Mouse (Mus musculus) heart, postnatal 0 days (tissue): ENCODE data around the gene Dyrk1b. TPM values are rescaled to one million over a fixed set of nuclear protein-coding genes. Genes with fewer than 3 reads are reported as not detected.

Experiments
- ATAC-seq: fragments of 200-750 bp; cut with Nextera tagmentation; 2 replicates; pipeline ENCODE4 v1.8.0; 2017; ENCODE audit warnings: low read depth, moderate number of reproducible peaks, moderate library complexity; ENCODE audit not compliant: insufficient read depth
- DNase-seq: peaks from one replicate; pipeline ENCODE4 v3.0.0-alpha.2; 2016; ENCODE audit warnings: low spot score
- H3K27ac ChIP-seq: fragments of 300-500 bp; sonication (generic); 2 replicates; pipeline ENCODE4 v1.5.1; 2014; ENCODE audit warnings: low read depth, mild to moderate bottlenecking
- H3K27me3 ChIP-seq: fragments of 300-500 bp; sonication (generic); 2 replicates; pipeline ENCODE4 v1.6.1; 2014; ENCODE audit warnings: low read length, mixed read lengths; ENCODE audit not compliant: control insufficient read depth, insufficient read depth
- H3K36me3 ChIP-seq: fragments of 300-500 bp; sonication (generic); replicated peaks from 2 replicates; pipeline ENCODE4 v1.6.1; 2014; ENCODE audit warnings: low read length, mixed read lengths; ENCODE audit not compliant: control insufficient read depth, insufficient read depth
- H3K4me1 ChIP-seq: fragments of 300-500 bp; sonication (generic); 2 replicates; pipeline ENCODE4 v1.6.1; 2014; ENCODE audit warnings: antibody characterized with exemption; ENCODE audit not compliant: control insufficient read depth, insufficient read depth
- H3K4me2 ChIP-seq: fragments of 300-500 bp; sonication (generic); 2 replicates; pipeline ENCODE4 v1.6.1; 2014; ENCODE audit warnings: low read depth, mild to moderate bottlenecking, low read length, moderate library complexity
- H3K4me3 ChIP-seq: fragments of 300-500 bp; sonication (generic); 2 replicates; pipeline ENCODE4 v1.5.1; 2014; ENCODE audit warnings: low read depth, low read length
- H3K9ac ChIP-seq: fragments of 300-500 bp; sonication (generic); replicated peaks from 2 replicates; pipeline ENCODE4 v1.6.1; 2014; ENCODE audit warnings: low read depth, low read length, mixed read lengths
- H3K9me3 ChIP-seq: fragments of 300-500 bp; sonication (generic); replicated peaks from 2 replicates; pipeline ENCODE4 v1.6.1; 2016; ENCODE audit warnings: low read length; ENCODE audit not compliant: control insufficient read depth
- CTCF ChIP-seq: IDR thresholded peaks from 2 replicates; pipeline ENCODE4 v1.5.1; 2016; ENCODE audit warnings: antibody characterized with exemption, control low read depth, low read depth
- EP300 ChIP-seq: IDR thresholded peaks from 2 replicates; pipeline ENCODE4 v1.6.1; 2016; ENCODE audit warnings: antibody characterized with exemption, low read depth
- WGBS: fragments of 180-500 bp; shearing (Covaris S2); extraction: QIAGEN DNeasy Blood & Tissue Kit; methylation state at CpG from one replicate; pipeline ENCODE4 v1.1.7; 2014; 5-methylcytosine and 5-hydroxymethylcytosine counted together
- polyA plus RNA-seq: library from polyadenylated mRNA; unstranded; fragments of >200 nt; fragmentation: Nextera tagmentation; extraction: Ambion mirVana; gene quantifications from 2 replicates; pipeline ENCODE4 v1.2.1, GENCODE M21; 2015
- total RNA-seq: library from RNA; depleted of rRNA; stranded (reverse); fragments of >200 nt; gene quantifications from 2 replicates; pipeline ENCODE4 v1.2.3, GENCODE M21; 2014; ENCODE audit warnings: low replicate concordance

Dyrk1b gene
- total and polyA plus RNA-seq, 2 experiments from 2014 or later: 10.4 to 21.3 TPM

DNA sequence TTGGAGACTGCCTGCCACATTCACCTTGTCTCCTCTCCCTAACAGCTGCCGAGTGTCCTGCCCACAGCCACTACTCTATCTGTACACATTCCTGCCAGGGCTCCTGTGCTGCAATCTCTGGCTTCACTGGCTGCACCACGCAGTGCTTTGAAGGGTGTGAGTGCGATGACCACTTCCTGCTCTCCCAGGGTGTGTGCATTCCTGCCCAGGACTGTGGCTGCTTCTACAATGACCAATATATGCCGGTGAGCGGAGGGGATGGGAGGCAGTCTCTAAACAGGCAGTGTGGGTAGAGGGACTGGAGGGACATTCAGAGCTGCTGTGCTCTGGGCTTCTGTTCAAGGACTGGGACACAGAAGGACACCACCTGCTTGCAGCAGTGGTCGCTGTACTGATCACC, 20.0 kb upstream of the Dyrk1b start:
- 26% methylated on average over 6 of the region's 6 CpGs for WGBS

GRCm38 (mm10) chr7:28159893-28160292, 19.4 kb upstream of the Dyrk1b start:
- ATAC-seq (no peak), DNase-seq (no peak)
- Histone ChIP-seq H3K9ac (no peak overlapping the region), H3K27me3 (no peaks in the 10 kb centered on the region), H3K27ac (no peak overlapping the region), H3K36me3 (no peaks in the 10 kb centered on the region), H3K4me2 (no peak overlapping the region), H3K9me3 (no peaks in the 10 kb centered on the region), H3K4me1 (no peaks in the 10 kb centered on the region), H3K4me3 (no peak overlapping the region)
- WGBS: 65% methylated on average over 3 of the region's 3 CpGs
- TF ChIP-seq EP300 (no peak), CTCF (no peak)

More for the DNA sequence above, 20.0 kb upstream of the Dyrk1b start:
- Histone ChIP-seq H3K27me3 (no peaks in the 10 kb centered on the region), H3K4me1 (no peaks in the 10 kb centered on the region), H3K27ac (no peak overlapping the region), H3K9ac (no peak overlapping the region), H3K36me3 (no peaks in the 10 kb centered on the region), H3K9me3 (no peaks in the 10 kb centered on the region), H3K4me3 (no peak overlapping the region), H3K4me2 (no peak overlapping the region)
- no peak for TF ChIP-seq CTCF
- no peak for TF ChIP-seq EP300
- no peak for ATAC-seq
- no peak for DNase-seq

DNA sequence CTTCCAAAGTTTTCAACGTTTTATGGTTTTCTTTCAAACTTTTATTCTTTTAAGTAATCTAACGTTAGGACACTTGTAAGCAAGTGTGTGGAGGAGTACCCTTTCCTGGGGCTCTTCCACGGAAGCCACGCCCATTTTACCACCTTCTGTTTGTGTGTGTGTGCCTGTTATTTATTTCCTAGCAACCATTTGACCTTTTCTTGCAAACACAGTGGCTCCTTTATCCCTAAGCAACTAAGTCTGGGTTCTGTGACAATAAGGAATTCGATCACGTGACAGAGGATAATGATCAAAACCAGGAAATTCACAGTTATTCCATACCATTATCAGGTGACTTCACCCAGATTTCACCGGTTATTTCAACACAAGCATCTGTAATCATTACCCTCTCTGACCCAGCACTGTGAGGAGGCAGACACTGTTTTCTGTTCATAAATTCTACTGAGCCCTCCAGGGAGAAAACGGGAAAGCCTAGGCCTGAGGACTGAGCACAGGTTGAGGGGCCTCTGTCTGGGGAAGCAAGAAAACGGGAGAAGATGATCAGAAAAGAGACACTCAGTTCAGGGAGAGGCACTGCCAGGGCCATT, 18.0 kb upstream of the Dyrk1b start:
- Histone ChIP-seq H3K4me1 (no peaks in the 10 kb centered on the region), H3K9ac (no peak overlapping the region), H3K27ac (no peak overlapping the region), H3K36me3 (no peaks in the 10 kb centered on the region), H3K4me3 (no peak overlapping the region), H3K9me3 (no peaks in the 10 kb centered on the region), H3K27me3 (no peaks in the 10 kb centered on the region), H3K4me2 (no peak overlapping the region)
- DNase-seq (no peak), ATAC-seq (no peak)
- TF ChIP-seq CTCF: no peak
- TF ChIP-seq EP300: no peak
- 53% methylated on average over 9 of the region's 9 CpGs for WGBS

GRCm38 (mm10) chr7:28165406-28165805, 13.9 kb upstream of the Dyrk1b start:
- TF ChIP-seq CTCF (no peak), EP300 (no peak)
- Histone ChIP-seq H3K36me3 (no peaks in the 10 kb centered on the region), H3K9me3 (no peaks in the 10 kb centered on the region), H3K9ac (no peak overlapping the region), H3K27me3 (no peaks in the 10 kb centered on the region), H3K4me3 (no peak overlapping the region), H3K27ac (no peak overlapping the region), H3K4me1 (peaks cover 11% of the 10 kb centered on the region), H3K4me2 (no peak overlapping the region)
- 78% methylated on average over 6 of the region's 6 CpGs for WGBS
- ATAC-seq (no peak), DNase-seq (no peak)

DNA sequence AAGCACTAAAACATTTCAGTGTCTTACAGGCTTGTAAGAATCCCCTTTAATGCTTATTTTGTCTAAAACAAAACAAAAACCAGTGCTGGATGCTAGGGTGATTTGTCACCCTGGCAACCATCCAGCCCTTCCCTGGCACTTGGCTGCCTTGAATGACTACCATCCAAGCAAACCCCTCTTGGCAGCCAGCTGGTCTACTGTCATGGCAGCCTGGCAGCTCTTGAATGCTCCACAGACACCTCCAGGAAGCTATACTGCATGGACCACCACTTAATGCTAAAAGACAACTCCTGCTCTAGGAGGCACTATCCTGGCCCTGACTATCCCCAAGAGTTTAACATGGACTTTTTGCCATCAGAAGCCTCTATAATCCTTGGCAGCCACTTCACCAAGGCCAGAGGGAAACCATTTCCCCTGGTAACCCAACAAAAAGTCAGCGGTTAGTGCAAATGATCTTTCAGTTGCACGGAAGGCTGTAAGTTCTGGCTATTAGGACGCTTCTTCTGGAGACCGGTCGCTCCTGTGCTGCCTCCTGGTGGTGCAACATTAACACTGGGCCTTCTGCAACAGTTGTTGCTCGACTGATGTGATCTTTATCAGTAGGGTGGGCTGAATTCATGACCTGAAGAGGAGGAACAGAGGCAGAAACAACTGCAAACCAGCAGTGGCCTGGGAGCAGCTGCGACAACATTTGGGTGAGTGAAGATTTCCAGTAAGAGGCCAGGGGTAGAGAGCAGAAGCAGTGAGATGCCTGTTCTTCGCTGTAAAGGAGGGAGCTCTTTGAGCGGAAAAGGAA, 10.8 kb upstream of the Dyrk1b start:
- peaks cover 22% of the 10 kb centered on the region for H3K4me1 ChIP-seq
- peak overlapping the region; percentile 47 for H3K9ac ChIP-seq
- peak overlapping the region; percentile 83 for H3K4me3 ChIP-seq
- H3K4me2 ChIP-seq: peak overlapping the region; percentile 97
- no peaks in the 10 kb centered on the region for H3K36me3 ChIP-seq
- DNase-seq (peak; percentile 70), ATAC-seq (no peak)
- no peaks in the 10 kb centered on the region for H3K9me3 ChIP-seq
- 7% methylated on average over 9 of the region's 9 CpGs for WGBS
- no peaks in the 10 kb centered on the region for H3K27me3 ChIP-seq
- TF ChIP-seq CTCF (peak; percentile 72), EP300 (no peak)
- peak overlapping the region; percentile 91 for H3K27ac ChIP-seq
